Mouse (Mus musculus) gastrocnemius, adult 18-20 months (tissue): ENCODE measurements around the gene Nelfb. TPM values are rescaled to one million over a fixed set of nuclear protein-coding genes. Genes with fewer than 3 reads are reported as not detected.
A peak's percentile ranks its signal among the peaks of the same experiment; 100 is the strongest.

Experiments used
- DNase-seq: peaks from one replicate; pipeline ENCODE4 v3.0.0; 2021; ENCODE audit warnings: low spot score
- total RNA-seq, 2 experiments: library from RNA; stranded (reverse); gene quantifications; 2 replicates each; pipeline ENCODE4 v1.2.3; 2021

The Nelfb gene
- total RNA-seq, 2 experiments from 2014 or later = 18.8 to 21.3 TPM

DNA sequence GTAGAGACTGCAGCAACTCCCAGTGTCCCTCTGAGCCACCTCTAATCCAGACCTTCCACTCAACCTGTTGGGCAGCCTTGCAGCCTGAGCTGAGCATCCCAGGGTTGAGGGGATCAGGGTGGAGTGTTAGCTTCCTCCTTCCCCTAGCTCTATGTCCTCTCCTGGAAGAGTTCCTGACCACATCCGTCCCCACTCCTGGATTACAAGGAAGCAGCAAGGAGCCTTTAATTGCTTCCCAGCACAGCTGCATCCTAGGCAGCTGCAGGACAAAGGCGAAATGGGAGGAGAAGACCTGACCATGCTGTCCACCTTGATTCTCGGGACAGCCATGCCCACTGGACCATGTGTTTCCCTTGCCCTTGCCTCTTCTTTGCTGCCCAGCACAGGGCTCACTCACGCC lies 34.2 kb downstream of the Nelfb start:
- no peak for DNase-seq

DNA sequence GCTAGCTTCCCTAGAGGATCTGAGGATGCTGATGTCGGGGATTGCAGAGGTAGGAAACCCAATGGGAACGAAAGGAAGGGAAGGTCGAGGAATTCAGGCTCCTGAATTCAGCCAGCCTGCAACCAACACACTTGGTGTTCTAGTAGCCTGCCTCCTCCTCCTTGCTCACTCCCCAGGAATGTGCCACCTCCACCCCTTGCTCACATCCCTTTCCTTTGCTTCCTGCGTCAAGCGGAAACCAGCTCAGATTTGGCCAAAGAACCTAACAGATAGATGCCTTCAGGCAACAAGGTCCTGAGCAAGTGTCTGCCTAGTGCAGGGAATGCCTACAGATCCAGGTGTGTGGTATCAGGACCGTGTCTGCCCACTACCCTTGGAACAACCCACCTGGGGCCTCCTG lies 34.7 kb downstream of the Nelfb start:
- no peak for DNase-seq

DNA sequence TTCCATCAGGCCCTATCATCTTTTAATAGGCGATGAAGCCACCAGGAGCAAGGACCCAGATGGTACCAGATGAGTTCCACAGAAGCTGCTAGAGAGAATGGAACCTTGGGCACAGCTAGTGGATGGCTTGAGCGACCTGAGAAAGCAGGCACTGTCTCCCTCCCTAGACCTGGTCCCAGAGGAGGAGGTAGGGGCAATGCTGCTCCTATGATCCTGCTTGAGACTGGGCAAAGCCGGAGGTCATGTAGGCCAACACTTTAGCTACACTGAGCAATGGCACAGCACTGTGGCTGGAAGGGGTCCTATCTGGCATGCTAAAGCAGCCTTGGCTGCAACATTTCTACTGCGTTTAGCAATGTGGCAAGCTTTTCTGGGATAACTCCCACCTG lies 35.6 kb downstream of the Nelfb start:
- no peak for DNase-seq

DNA sequence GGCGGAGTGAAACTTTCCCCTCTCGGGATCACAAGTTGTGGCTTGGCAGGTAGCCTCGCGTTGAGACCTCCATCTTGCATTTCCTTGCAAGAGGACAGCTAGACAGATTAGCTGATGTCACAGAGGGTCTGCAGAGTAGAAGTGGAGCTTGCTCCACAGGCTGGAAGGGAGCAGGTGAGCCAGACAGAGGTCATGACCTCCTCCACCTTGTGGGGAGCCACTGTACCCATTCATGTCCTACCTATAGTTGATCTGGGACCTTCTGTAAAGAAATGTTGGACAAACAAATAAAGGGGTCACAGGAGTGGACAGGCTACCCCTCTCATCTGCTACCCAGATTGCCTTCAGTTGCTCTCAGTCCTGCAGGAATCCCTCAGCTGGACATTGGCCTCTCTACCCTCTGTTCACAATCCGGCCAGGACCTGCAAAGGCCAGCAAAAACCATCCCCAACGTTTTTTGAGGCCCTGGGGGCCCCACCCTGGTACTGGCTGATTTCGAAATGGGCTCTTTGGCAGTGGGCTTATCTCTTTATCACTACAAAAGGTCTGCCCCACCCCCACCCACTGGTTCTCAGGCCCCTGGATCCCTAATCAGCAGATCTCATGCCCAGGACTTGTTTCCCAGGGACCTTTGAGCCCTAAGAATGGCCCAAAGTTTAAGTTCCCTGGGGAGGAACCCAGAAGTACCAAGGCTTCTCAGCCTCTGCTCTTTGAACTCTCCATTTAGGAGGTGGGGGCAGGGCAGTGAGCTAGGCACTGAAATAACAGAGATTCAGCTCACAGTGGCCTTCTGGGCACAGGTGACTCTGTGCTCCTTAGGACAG lies 36.2 kb downstream of the Nelfb start:
- DNase-seq = no peak

DNA sequence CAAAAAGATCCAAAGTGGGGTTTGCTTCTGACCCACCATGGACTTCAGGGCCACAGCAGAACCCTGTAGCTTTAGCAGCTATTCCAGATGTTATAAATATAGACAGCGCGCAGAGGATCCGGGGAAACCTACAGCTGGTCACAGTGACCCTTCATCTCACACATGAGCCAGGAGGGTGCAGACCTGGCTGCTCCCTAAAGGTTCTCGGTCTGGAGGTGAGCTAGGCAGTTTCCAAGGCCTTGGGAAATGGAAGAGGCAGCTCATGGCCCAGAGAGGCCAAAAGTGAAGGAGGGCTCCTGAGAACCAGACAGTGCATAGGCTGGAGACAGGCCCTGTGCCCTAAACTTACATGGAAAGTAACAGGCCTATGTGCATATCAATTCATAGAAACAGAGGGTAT lies 37.5 kb downstream of the Nelfb start:
- DNase-seq = no peak

DNA sequence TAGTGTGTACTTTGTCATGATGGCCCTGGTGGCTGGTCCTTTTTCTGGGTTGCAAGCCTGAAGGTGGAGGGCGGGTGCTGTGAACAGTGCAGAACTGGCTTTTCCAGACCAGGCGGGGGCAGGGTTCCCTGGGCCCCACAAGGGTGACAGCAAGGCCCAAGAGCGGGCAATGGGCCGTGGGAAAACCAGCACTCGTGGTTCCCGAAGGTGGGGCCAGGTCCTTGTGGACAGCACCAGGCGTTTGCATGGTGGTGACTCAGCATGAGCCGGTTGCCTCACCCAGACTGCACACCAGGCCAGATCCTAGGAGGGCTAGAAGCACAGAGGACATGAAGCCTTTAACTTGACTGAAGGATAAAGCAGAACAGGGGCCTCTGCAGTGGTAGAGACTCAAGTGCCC lies 38.7 kb downstream of the Nelfb start:
- DNase-seq = no peak

DNA sequence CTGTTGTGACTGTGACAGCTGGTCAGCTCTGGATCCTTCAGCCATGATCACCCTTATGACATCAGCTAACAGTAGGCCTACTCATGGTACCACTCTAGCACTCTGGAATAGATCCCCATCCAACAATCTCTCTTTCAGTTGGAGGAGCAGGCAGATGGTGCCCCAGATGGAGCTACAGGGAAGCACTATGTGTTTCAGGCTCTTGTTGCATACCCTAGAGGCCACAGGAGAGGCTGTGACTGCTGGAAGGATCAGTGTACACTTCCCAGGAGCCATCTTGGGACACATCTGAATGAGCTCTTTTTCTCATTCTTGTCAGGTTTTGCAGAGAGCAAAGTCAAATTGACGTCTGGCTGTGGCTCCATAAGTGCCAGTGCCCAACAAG lies 39.5 kb downstream of the Nelfb start:
- DNase-seq = no peak

DNA sequence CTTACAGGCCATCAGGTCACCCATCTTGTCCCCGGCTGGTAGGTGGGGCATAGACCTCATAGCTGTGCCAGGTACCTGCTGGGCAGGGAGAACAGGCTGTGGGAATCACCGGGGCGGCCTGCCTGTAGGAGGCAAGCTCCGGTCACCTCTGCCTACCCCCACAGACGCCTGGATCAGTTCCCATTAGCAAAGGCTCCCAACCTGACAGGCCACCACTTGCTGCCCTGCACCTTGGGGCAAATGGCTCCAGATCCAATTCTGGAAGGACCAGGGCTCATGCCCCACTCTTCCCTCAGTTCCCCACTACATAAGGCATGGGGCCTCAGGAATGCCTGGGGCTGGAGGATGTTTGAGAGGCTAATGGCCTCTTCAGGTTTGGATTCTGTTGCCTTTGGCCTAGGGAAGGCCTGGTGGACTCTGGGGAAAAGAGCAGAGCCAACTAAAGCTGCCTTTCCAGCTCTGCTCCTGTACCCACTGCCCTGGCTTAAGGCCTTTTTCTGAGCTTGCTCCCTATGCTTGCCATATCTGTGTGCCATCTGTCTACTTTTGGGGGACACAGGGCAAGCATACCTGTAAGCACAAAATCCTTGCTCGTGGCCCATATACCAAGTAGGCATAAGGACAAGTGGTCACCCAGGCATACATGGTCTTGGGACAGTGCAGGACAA lies 40.1 kb downstream of the Nelfb start:
- DNase-seq = no peak

DNA sequence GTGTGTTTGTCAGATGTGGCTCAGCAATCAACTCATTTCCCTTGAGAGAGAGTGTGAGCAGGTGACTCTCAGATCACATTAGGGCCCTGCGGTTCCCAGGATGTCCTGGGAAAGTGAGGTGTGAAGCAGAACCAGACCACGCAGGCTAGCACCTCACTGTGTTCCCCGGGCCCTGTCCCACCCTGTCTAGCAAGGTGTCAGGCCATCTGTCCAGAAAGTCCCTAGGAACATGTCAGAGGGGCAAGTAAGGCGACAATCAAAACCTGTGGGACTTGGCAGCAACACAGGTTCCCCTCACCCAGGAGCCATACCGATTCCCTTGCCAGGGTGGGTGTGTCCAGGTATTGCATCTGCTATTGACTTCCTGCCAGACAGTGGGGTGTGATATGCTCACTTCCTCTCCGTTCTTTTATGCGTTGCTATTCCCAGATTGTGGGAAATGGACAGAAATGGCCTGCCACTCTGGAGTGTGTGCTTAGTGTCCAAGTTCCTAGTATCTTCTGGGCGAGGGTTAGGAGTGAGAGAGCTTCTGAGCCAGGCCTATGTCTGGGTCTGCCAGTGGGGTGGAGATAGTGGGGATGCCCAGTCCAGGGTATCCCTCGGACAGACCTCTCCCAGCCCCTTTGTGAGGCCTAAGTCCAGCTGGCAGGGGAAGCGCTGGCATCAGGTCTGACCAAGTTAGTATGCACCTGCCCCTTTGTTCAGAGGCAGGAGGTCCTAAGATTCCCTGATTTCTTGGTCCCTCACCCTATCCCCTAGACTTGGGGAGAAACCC lies 40.8 kb downstream of the Nelfb start:
- no peak for DNase-seq

DNA sequence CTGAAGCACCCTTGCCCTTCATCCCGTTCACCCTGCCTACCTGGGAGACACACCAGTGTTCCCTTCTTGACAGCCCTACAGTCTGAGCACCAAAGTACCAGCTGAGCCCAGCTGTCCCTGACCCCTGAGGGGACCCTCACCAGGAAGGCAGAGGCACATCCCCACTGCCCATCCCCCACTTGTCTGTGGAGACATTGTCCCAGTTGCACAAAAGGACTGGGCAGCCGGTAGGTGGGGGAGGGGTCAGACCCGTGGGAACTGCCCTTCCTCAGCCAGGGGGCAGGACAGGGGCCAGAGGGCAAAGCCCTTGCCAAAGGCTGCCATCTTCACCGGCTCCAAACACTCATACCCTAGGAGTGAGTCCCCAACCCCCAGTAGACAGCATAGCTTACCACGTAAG lies 41.5 kb downstream of the Nelfb start:
- DNase-seq = no peak

DNA sequence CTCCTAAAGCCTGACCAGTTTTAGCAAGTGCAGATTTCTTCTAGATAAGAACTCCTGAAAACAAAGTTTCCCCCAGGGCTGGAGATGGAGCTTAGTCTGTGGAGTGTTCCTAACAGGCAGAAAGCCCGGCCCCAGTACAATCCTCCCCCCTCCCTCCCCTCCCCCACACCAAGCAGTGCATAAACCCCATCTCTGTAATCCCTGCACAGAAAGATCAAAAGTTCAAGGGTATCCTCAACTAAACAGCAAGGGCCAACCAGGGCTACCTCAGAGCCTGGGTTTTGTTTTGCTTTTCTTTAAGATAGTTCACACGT lies 42.7 kb downstream of the Nelfb start:
- no peak for DNase-seq

DNA sequence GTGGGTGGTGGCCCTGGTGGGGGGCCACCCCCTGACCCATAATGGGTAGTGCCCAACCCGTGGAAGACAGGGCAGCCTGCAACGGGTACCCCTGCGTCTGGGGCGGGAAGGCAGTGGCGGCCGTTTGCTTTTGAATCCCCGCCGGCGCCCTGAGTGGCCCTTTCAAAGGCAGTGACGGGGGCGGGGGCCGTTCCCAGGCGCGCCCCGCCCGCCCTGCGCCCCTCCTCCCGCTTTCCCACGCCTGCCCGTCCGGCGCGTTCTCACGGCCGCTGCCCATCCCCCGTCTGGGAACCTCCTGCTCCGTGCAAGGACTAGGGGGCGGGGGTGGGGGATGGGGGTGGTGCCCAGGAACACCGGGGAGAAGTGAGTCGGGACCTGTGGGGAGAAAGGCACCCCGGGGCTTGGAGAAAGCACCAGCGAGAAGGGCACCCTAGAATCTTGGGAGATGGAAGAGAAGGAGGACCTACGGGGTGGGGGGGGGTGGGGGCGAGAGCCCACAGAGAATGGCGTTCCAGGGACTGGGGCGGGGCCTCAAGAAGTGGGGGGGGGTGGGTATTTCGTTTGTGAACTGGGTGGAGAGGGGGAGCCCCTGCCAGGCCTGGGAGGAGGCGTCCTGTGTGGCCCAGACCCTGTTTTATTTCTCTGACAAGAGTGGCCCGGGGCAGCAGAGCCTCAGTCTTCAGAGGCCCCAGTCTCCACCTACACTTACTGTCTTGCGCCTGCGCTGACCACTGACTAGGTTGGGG lies 43.2 kb downstream of the Nelfb start:
- DNase-seq = no peak

DNA sequence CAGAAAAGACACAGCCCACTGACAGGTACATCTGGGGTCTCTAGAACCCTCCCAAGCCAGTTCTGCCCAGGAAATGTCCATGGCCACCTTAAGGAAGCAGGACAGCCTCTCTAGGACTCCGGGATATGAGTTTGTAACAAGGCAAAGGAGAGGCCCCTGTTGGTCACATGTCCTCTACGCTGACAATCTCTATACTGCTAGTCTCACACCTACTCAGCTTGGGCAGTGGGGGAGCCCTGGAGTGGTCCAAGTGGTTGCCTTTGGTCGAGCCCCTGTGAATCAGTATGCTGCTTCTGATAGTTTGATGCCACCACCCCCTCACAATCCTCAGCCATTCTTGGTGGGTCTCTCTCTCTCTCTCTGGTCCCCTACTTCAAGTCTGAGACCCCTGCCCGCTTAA lies 43.8 kb downstream of the Nelfb start:
- no peak for DNase-seq

DNA sequence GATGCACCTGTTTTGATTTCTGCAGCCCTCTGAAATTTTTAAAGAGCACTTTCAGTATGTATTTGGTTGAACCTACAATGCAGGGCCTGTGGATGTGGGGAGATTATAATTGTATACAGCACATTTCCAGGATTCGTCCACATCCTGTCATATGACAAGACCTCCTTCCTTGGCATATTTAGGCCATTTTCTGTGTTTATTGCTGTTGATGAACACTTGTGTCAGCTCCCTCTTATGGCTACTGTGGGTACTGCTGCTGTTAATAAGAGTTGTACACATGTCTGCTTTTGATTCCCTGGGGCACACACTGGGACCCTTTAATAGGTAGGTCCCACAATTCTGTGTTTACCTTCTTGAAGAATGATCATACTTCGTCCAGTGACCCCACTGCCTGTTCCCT lies 53.6 kb downstream of the Nelfb start:
- peak; percentile 49 for DNase-seq

DNA sequence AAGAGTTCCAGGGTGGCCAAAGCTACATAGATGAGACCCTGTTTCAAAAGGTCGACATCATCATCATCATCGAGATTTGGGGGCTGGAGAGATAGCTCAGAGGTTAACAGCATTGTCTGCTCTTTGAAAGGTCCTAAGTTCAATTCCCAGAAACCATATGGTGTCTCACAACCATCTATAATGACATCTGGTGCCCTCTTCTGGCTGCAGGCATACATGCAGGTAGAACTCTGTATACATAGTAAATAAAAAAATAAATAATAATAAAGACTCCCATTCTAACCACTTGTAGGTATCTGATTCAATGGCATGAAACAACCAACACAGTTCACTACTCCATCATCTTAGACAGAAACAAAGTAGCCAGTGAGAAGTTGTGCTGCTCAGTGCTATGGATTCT lies 54.3 kb downstream of the Nelfb start:
- no peak for DNase-seq

DNA sequence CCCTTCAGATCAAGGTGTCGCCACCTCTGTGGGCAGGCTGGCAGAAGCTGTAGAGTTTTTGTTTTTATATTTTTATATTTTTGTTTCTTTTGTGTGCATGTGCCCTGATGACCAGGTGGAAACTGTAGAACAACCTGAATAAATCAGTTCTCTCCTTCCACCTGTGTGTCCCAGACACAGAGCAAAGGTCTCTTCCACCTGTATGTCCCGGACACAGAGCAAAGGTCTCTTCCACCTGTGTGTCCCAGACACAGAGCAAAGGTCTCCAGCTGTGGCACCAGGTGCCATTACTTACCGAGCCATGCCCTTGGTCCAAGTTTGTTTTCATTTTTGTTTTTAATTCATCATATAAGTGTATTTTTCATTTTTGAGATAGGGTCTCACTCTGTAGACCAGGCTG lies 55.1 kb downstream of the Nelfb start:
- no peak for DNase-seq

DNA sequence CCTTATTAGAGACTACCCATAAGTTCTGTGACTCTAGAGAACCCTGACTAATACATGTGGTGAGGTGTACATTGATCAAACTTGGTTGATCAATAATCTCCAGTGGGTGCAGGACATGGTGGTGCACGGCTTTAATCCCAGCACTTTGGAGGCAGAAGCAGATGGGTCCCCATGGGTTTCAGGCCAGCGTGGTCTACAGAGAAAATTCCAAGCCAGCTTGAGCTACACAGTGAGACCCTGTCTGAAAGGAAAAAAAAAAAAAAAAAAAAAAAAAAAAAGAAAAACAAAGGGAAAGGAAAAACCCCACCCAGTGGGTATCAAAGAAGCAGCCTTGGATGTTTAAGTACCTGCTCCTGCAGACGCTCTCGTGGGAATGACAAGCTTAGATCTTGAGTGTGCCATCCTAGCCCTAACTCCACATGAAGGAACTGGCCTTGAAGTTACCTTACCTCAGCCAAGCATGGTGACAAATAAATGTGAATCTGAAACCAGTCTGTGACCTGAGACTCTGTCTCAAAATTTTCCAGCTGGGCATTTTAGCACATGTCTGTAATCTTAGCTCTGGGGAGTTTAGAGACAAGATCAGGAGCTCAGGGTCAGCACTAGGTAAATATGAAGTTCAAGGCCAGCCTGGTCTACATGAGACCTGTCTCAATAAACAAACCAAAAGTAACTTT lies 59.9 kb downstream of the Nelfb start:
- no peak for DNase-seq
